21 mouse cellular contexts compared by ENCODE assay signal in genomic region chr13:75976649-75977048, GRCm38 (mm10). TPM values are rescaled to one million over a fixed set of nuclear protein-coding genes. Genes with fewer than 3 reads are reported as not detected.
DNase-seq lines count a peak whose midpoint lies in the region; ATAC-seq and TF ChIP-seq lines count a peak whose summit lies in the region.
"Had no signal": no experiment of that assay in that cellular context is flagged by ENCODE, and none has a peak within 500 bp of the region (broad histone marks: within the 10 kb centered on the region; RNA-seq: fewer than 3 reads in every experiment).

No protein-coding gene starts in this region.

- no peaks in the 10 kb centered on the region for H3K4me1 ChIP-seq in intestine, embryonic 15.5 days (replicated peaks)
- no peaks in the 10 kb centered on the region; the same call in 1 of the 2 replicates for H3K4me1 ChIP-seq in intestine, postnatal 0 days (replicated peaks; ENCODE audit: control insufficient read depth, insufficient read depth, low read length)
- 0 out of 2 replicates have a peak, but pooled peaks cover 4% of the 10 kb centered on the region for H3K4me1 ChIP-seq in liver, postnatal 0 days (ENCODE audit: insufficient read depth)
- H3K4me1 ChIP-seq in thymus, adult 2 months (replicated peaks; ENCODE audit: control insufficient read depth, insufficient read depth, low read length) = no peaks in the 10 kb centered on the region
- H3K4me1 ChIP-seq: embryonic facial prominence, embryonic 15.5 days; forebrain, embryonic 10.5 days; heart, embryonic 12.5 days; hindbrain, embryonic 10.5 days had no signal

- no peak for DNase-seq in liver, postnatal 0 days
- DNase-seq in yolk sac, embryonic 10.5 days (ENCODE audit: low spot score) = peak; percentile 63
- DNase-seq in cerebellum, postnatal 10 days = no peak
- no peak for DNase-seq in thymus, adult 2 months
- DNase-seq: adrenal gland, postnatal 14 days; cerebellum, adult 2 months; cerebellum, postnatal 14 days; embryo, embryonic 11 days; gastrocnemius, adult 2 months; gastrocnemius, postnatal 25 days had no signal

- H3K9me3 ChIP-seq in intestine, embryonic 15.5 days = no peaks in the 10 kb centered on the region
- H3K9me3 ChIP-seq in intestine, postnatal 0 days (ENCODE audit: control insufficient read depth) = no peaks in the 10 kb centered on the region
- H3K9me3 ChIP-seq in liver, postnatal 0 days (ENCODE audit: low read length) = no peaks in the 10 kb centered on the region
- H3K9me3 ChIP-seq: embryonic facial prominence, embryonic 15.5 days; forebrain, embryonic 10.5 days; heart, embryonic 12.5 days; hindbrain, embryonic 10.5 days had no signal

- H3K9ac ChIP-seq in intestine, embryonic 15.5 days = no peak overlapping the region
- no peak overlapping the region for H3K9ac ChIP-seq in intestine, postnatal 0 days (ENCODE audit: low read depth, low read length)
- H3K9ac ChIP-seq in liver, postnatal 0 days (replicated peaks) = no peak overlapping the region
- H3K9ac ChIP-seq: embryonic facial prominence, embryonic 15.5 days; heart, embryonic 12.5 days had no signal

- WGBS in intestine, embryonic 15.5 days = 63% methylated on average over 2 of the region's 2 CpGs
- WGBS in intestine, postnatal 0 days = 35% methylated on average over 2 of the region's 2 CpGs
- WGBS in liver, postnatal 0 days (ENCODE audit: insufficient replicate concordance) = 62% methylated on average over 2 of the region's 2 CpGs
- 92% methylated on average over 2 of the region's 2 CpGs for WGBS in thymus, adult 2 months

- no peak for TF ChIP-seq CTCF in intestine, postnatal 0 days (IDR thresholded peaks at IDR 0.05; ENCODE audit: low read depth)
- TF ChIP-seq CTCF in liver, postnatal 0 days (IDR thresholded peaks at IDR 0.05; ENCODE audit: low read depth) = no peak
- no peak for TF ChIP-seq CTCF in thymus, adult 2 months (IDR thresholded peaks at IDR 0.05; ENCODE audit: borderline replicate concordance, control insufficient read depth, extremely low read depth, insufficient read depth, low read length, poor library complexity)

- H3K36me3 ChIP-seq in intestine, embryonic 15.5 days = no peaks in the 10 kb centered on the region
- no peaks in the 10 kb centered on the region for H3K36me3 ChIP-seq in intestine, postnatal 0 days (ENCODE audit: control insufficient read depth, insufficient read depth)
- no peaks in the 10 kb centered on the region for H3K36me3 ChIP-seq in liver, postnatal 0 days (replicated peaks; ENCODE audit: insufficient read depth, low read length)
- H3K36me3 ChIP-seq in thymus, adult 2 months (ENCODE audit: control insufficient read depth, insufficient read depth, low read length) = no peaks in the 10 kb centered on the region
- H3K36me3 ChIP-seq: embryonic facial prominence, embryonic 15.5 days; forebrain, embryonic 10.5 days; heart, embryonic 12.5 days; hindbrain, embryonic 10.5 days had no signal

- TF ChIP-seq POLR2A in thymus, adult 2 months (IDR thresholded peaks at IDR 0.05; ENCODE audit: control insufficient read depth, extremely low read depth, insufficient read depth, low read length, poor library complexity) = no peak

- no peak overlapping the region for H3K4me2 ChIP-seq in intestine, embryonic 15.5 days (replicated peaks)
- no peak overlapping the region for H3K4me2 ChIP-seq in intestine, postnatal 0 days (replicated peaks; ENCODE audit: low read depth)
- no peak overlapping the region for H3K4me2 ChIP-seq in liver, postnatal 0 days (ENCODE audit: low read depth, low read length)
- H3K4me2 ChIP-seq: embryonic facial prominence, embryonic 15.5 days; heart, embryonic 12.5 days had no signal

- no peak for TF ChIP-seq EP300 in liver, postnatal 0 days (IDR thresholded peaks at IDR 0.05; ENCODE audit: low read depth)

- no peak overlapping the region for H3K4me3 ChIP-seq in intestine, embryonic 15.5 days (replicated peaks)
- H3K4me3 ChIP-seq in intestine, postnatal 0 days (ENCODE audit: low read depth, low read length) = no peak overlapping the region
- H3K4me3 ChIP-seq in liver, postnatal 0 days (ENCODE audit: low read depth, low read length) = no peak overlapping the region
- no peak overlapping the region for H3K4me3 ChIP-seq in thymus, adult 2 months (ENCODE audit: control insufficient read depth, insufficient read depth, low read length)
- H3K4me3 ChIP-seq: embryonic facial prominence, embryonic 15.5 days; erythroblast, embryonic 14.5 days; forebrain, embryonic 10.5 days; gastrocnemius, adult 2 months; heart, embryonic 12.5 days; hindbrain, embryonic 10.5 days had no signal

- ATAC-seq in intestine, embryonic 15.5 days = 0 out of 2 replicates have a peak, but pooled peaks have one; percentile 45
- ATAC-seq in intestine, postnatal 0 days = peak; percentile 78
- peak; percentile 94 for ATAC-seq in liver, postnatal 0 days
- ATAC-seq: activated CD4-positive, CD25-positive, alpha-beta regulatory T cell, adult 4 months; forebrain, embryonic 14.5 days; Patski had no signal

- no peak overlapping the region for H3K27ac ChIP-seq in intestine, embryonic 15.5 days
- no peak overlapping the region for H3K27ac ChIP-seq in intestine, postnatal 0 days (ENCODE audit: low read depth, low read length)
- H3K27ac ChIP-seq in liver, postnatal 0 days (ENCODE audit: low read depth) = 0 out of 2 replicates have a peak overlapping the region, but pooled peaks have one; percentile 20
- H3K27ac ChIP-seq in thymus, adult 2 months (ENCODE audit: control insufficient read depth, insufficient read depth, low read length) = no peak overlapping the region
- H3K27ac ChIP-seq: embryonic facial prominence, embryonic 15.5 days; forebrain, embryonic 10.5 days; gastrocnemius, adult 2 months; hindbrain, embryonic 10.5 days had no signal

- no peaks in the 10 kb centered on the region for H3K27me3 ChIP-seq in intestine, embryonic 15.5 days (replicated peaks)
- no peaks in the 10 kb centered on the region for H3K27me3 ChIP-seq in intestine, postnatal 0 days (replicated peaks; ENCODE audit: control insufficient read depth, insufficient read depth, low read length)
- no peaks in the 10 kb centered on the region for H3K27me3 ChIP-seq in liver, postnatal 0 days (ENCODE audit: insufficient read depth, low read length)
- no peaks in the 10 kb centered on the region for H3K27me3 ChIP-seq in thymus, adult 2 months (ENCODE audit: control insufficient read depth, insufficient read depth, low read length)
- H3K27me3 ChIP-seq: CH12.LX; embryonic facial prominence, embryonic 15.5 days; heart, embryonic 12.5 days; Patski had no signal

RNA-seq across cellular contexts. Expression of gene Spata9, which starts 9.7 kb away (rescaled TPM):
- polyA plus RNA-seq in intestine, embryonic 15.5 days (2015; fragmentation: Nextera tagmentation; extraction: Ambion mirVana) = 0.41 and 0.44 TPM in 2 replicates
- polyA plus RNA-seq in intestine, postnatal 0 days (2015; fragmentation: Nextera tagmentation; extraction: Ambion mirVana) = 0.39 and 0.51 TPM in 2 replicates
- 0.11 and 0.13 TPM in 2 replicates for polyA plus RNA-seq in liver, postnatal 0 days (2015; fragmentation: Nextera tagmentation; extraction: Ambion mirVana)
- not detected in 2 replicates for polyA plus RNA-seq in thymus, adult 2 months (2012; rRNA removed)
- polyA plus RNA-seq: erythroblast, embryonic 14.5 days had no signal

RNA-seq across cellular contexts. Expression of gene Rhobtb3, which starts 32.9 kb away (rescaled TPM):
- polyA plus RNA-seq in intestine, embryonic 15.5 days (2015; fragmentation: Nextera tagmentation; extraction: Ambion mirVana) = 28.0 and 31.1 TPM in 2 replicates
- polyA plus RNA-seq in intestine, postnatal 0 days (2015; fragmentation: Nextera tagmentation; extraction: Ambion mirVana) = 10.1 and 10.6 TPM in 2 replicates
- polyA plus RNA-seq in liver, postnatal 0 days (2015; fragmentation: Nextera tagmentation; extraction: Ambion mirVana) = 2.4 and 2.7 TPM in 2 replicates
- polyA plus RNA-seq in thymus, adult 2 months (2012; rRNA removed) = 0.61 and 1.4 TPM in 2 replicates
- polyA plus RNA-seq: activated CD4-positive, CD25-positive, alpha-beta regulatory T cell, adult 4 months had no signal

RNA-seq across cellular contexts. Expression of gene Rfesd, which starts 41.9 kb away (rescaled TPM):
- polyA plus RNA-seq in intestine, embryonic 15.5 days (2015; fragmentation: Nextera tagmentation; extraction: Ambion mirVana) = 19.9 and 21.2 TPM in 2 replicates
- polyA plus RNA-seq in intestine, postnatal 0 days (2015; fragmentation: Nextera tagmentation; extraction: Ambion mirVana) = 16.6 and 16.7 TPM in 2 replicates
- 37.5 and 41.5 TPM in 2 replicates for polyA plus RNA-seq in liver, postnatal 0 days (2015; fragmentation: Nextera tagmentation; extraction: Ambion mirVana)
- 7.1 and 7.4 TPM in 2 replicates for polyA plus RNA-seq in thymus, adult 2 months (2012; rRNA removed)
